Mouse (Mus musculus) heart, embryonic 10.5 days (tissue): ENCODE measurements around the gene Odf3. TPM values are rescaled to one million over a fixed set of nuclear protein-coding genes. Genes with fewer than 3 reads are reported as not detected.

Experiments
- DNase-seq: peaks from one replicate; pipeline ENCODE4 v3.0.0-alpha.2; 2017; ENCODE audit warnings: low spot score
- H3K27ac ChIP-seq: fragments of 300-500 bp; sonication (generic); 2 replicates; pipeline ENCODE4 v1.5.1; 2016; ENCODE audit warnings: mild to moderate bottlenecking
- H3K27me3 ChIP-seq: fragments of 300-500 bp; sonication (generic); 2 replicates; pipeline ENCODE4 v1.6.1; 2016; ENCODE audit warnings: mild to moderate bottlenecking; ENCODE audit not compliant: poor library complexity, insufficient read depth, severe bottlenecking
- H3K36me3 ChIP-seq: fragments of 300-500 bp; sonication (generic); 2 replicates; pipeline ENCODE4 v1.6.1; 2016; ENCODE audit warnings: mild to moderate bottlenecking, moderate library complexity
- H3K4me1 ChIP-seq: fragments of 300-500 bp; sonication (generic); 2 replicates; pipeline ENCODE4 v1.6.1; 2016; ENCODE audit warnings: mild to moderate bottlenecking
- H3K4me3 ChIP-seq: fragments of 300-500 bp; sonication (generic); 2 replicates; pipeline ENCODE4 v1.5.1; 2016; ENCODE audit warnings: mild to moderate bottlenecking, moderate library complexity
- H3K9me3 ChIP-seq: fragments of 300-500 bp; sonication (generic); 2 replicates; pipeline ENCODE4 v1.6.1; 2016; ENCODE audit warnings: mild to moderate bottlenecking, moderate library complexity
- WGBS: fragments of 180-500 bp; shearing (Covaris S2); methylation state at CpG from one replicate; pipeline ENCODE4 v1.1.7; 2016; 5-methylcytosine and 5-hydroxymethylcytosine counted together
- polyA plus RNA-seq: library from polyadenylated mRNA; unstranded; fragments of >200 nt; fragmentation: Nextera tagmentation; extraction: Ambion mirVana; gene quantifications from 2 replicates; pipeline ENCODE4 v1.2.1, GENCODE M21; 2016

The Odf3 gene
- polyA plus RNA-seq = not detected in 2 replicates

GRCm38 (mm10) chr7:140847755-140848580, at the start of gene Odf3:
Gene Odf3, plus strand, starts transcription at chr7:140847805.
- WGBS = 63% methylated on average over 11 of the region's 11 CpGs
- Histone ChIP-seq H3K27me3 (peaks cover 41% of the 10 kb centered on the region), H3K27ac (no peak within 1 kb of the TSS), H3K4me1 (no peaks in the 10 kb centered on the region), H3K36me3 (peaks cover 19% of the 10 kb centered on the region), H3K4me3 (no peak within 1 kb of the TSS), H3K9me3 (no peaks in the 10 kb centered on the region)
- no peak for DNase-seq

GRCm38 (mm10) chr7:140798212-140798611, 49.4 kb upstream of the Odf3 start:
- Histone ChIP-seq H3K36me3 (no peaks in the 10 kb centered on the region), H3K27me3 (no peaks in the 10 kb centered on the region), H3K27ac (no peak overlapping the region), H3K4me3 (no peak overlapping the region), H3K9me3 (no peaks in the 10 kb centered on the region), H3K4me1 (no peaks in the 10 kb centered on the region)
- no peak for DNase-seq
- WGBS = 55% methylated on average over 2 of the region's 2 CpGs

- Histone ChIP-seq H3K9me3 (no peaks in the 10 kb centered on the region), H3K4me3 (no peak overlapping the region), H3K4me1 (no peaks in the 10 kb centered on the region), H3K36me3 (no peaks in the 10 kb centered on the region), H3K27me3 (no peaks in the 10 kb centered on the region), H3K27ac (no peak overlapping the region)
- DNase-seq = no peak
- WGBS = 75% methylated on average over 6 of the region's 6 CpGs
Measured at GRCm38 (mm10) chr7:140802629-140803028, 45.0 kb upstream of the Odf3 start.

GRCm38 (mm10) chr7:140805704-140806103, 41.9 kb upstream of the Odf3 start:
- 11% methylated on average over 1 of the region's 1 CpGs for WGBS

GRCm38 (mm10) chr7:140810496-140810895, 37.1 kb upstream of the Odf3 start:
- WGBS = 88% methylated on average over 6 of the region's 6 CpGs
- no peaks in the 10 kb centered on the region for H3K9me3 ChIP-seq
- no peak overlapping the region for H3K27ac ChIP-seq
- no peaks in the 10 kb centered on the region for H3K27me3 ChIP-seq
- H3K4me3 ChIP-seq = no peak overlapping the region
- no peak for DNase-seq
- no peaks in the 10 kb centered on the region for H3K4me1 ChIP-seq
- H3K36me3 ChIP-seq = peaks cover 7% of the 10 kb centered on the region

More at GRCm38 (mm10) chr7:140805704-140806103, 41.9 kb upstream of the Odf3 start:
- no peaks in the 10 kb centered on the region for H3K9me3 ChIP-seq
- no peak overlapping the region for H3K27ac ChIP-seq
- no peaks in the 10 kb centered on the region for H3K36me3 ChIP-seq
- no peak overlapping the region for H3K4me3 ChIP-seq
- no peak for DNase-seq
- H3K27me3 ChIP-seq = no peaks in the 10 kb centered on the region
- H3K4me1 ChIP-seq = no peaks in the 10 kb centered on the region

GRCm38 (mm10) chr7:140811714-140812113, 35.9 kb upstream of the Odf3 start:
- no peaks in the 10 kb centered on the region for H3K27me3 ChIP-seq
- H3K4me1 ChIP-seq = no peaks in the 10 kb centered on the region
- no peaks in the 10 kb centered on the region for H3K9me3 ChIP-seq
- 81% methylated on average over 13 of the region's 13 CpGs for WGBS
- no peak for DNase-seq
- no peak overlapping the region for H3K27ac ChIP-seq
- H3K4me3 ChIP-seq = no peak overlapping the region
- peaks cover 7% of the 10 kb centered on the region for H3K36me3 ChIP-seq

GRCm38 (mm10) chr7:140812850-140813249, 34.8 kb upstream of the Odf3 start:
- no peaks in the 10 kb centered on the region for H3K9me3 ChIP-seq
- DNase-seq = no peak
- no peaks in the 10 kb centered on the region for H3K27me3 ChIP-seq
- WGBS = 86% methylated on average over 12 of the region's 12 CpGs
- peaks cover 7% of the 10 kb centered on the region for H3K36me3 ChIP-seq
- no peak overlapping the region for H3K4me3 ChIP-seq
- H3K4me1 ChIP-seq = no peaks in the 10 kb centered on the region
- H3K27ac ChIP-seq = no peak overlapping the region

GRCm38 (mm10) chr7:140820173-140820572, 27.4 kb upstream of the Odf3 start:
- H3K4me1 ChIP-seq = peaks cover 8% of the 10 kb centered on the region; the same call in 1 of the 2 replicates
- H3K9me3 ChIP-seq = no peaks in the 10 kb centered on the region
- 74% methylated on average over 4 of the region's 4 CpGs for WGBS
- H3K4me3 ChIP-seq = no peak overlapping the region
- peaks cover 3% of the 10 kb centered on the region; the same call in 1 of the 2 replicates for H3K27me3 ChIP-seq
- DNase-seq = no peak
- H3K27ac ChIP-seq = no peak overlapping the region
- H3K36me3 ChIP-seq = no peaks in the 10 kb centered on the region

GRCm38 (mm10) chr7:140821305-140821652, 26.3 kb upstream of the Odf3 start:
- 53% methylated on average over 5 of the region's 5 CpGs for WGBS
- Histone ChIP-seq H3K4me3 (peak overlapping the region; percentile 62), H3K4me1 (peaks cover 8% of the 10 kb centered on the region; the same call in 1 of the 2 replicates), H3K36me3 (no peaks in the 10 kb centered on the region), H3K27me3 (peaks cover 3% of the 10 kb centered on the region; the same call in 1 of the 2 replicates), H3K9me3 (no peaks in the 10 kb centered on the region), H3K27ac (no peak overlapping the region)
- no peak for DNase-seq

- Histone ChIP-seq H3K4me3 (peak within 1 kb of the TSS; percentile 62), H3K27me3 (peaks cover 7% of the 10 kb centered on the region), H3K36me3 (no peaks in the 10 kb centered on the region), H3K4me1 (peaks cover 8% of the 10 kb centered on the region; the same call in 1 of the 2 replicates), H3K9me3 (no peaks in the 10 kb centered on the region), H3K27ac (peak within 1 kb of the TSS; percentile 56; the same call in 1 of the 2 replicates)
- under 1% methylated on average over 21 of the region's 21 CpGs for WGBS
- DNase-seq = no peak
Measured at GRCm38 (mm10) chr7:140821653-140822329, 25.8 kb upstream of the Odf3 start, which contains the start of gene Zfp941. Gene Zfp941, minus strand, starts transcription at chr7:140822178.

GRCm38 (mm10) chr7:140822731-140823130, 24.9 kb upstream of the Odf3 start:
- H3K9me3 ChIP-seq = no peaks in the 10 kb centered on the region
- no peaks in the 10 kb centered on the region for H3K36me3 ChIP-seq
- 91% methylated on average over 4 of the region's 4 CpGs for WGBS
- DNase-seq = no peak
- H3K27ac ChIP-seq = no peak overlapping the region
- H3K27me3 ChIP-seq = peaks cover 10% of the 10 kb centered on the region
- no peak overlapping the region for H3K4me3 ChIP-seq
- peaks cover 8% of the 10 kb centered on the region; the same call in 1 of the 2 replicates for H3K4me1 ChIP-seq

GRCm38 (mm10) chr7:140828171-140828881, 19.3 kb upstream of the Odf3 start:
- no peak for DNase-seq
- 35% methylated on average over 8 of the region's 8 CpGs for WGBS
- H3K4me1 ChIP-seq = no peaks in the 10 kb centered on the region

More at GRCm38 (mm10) chr7:140828171-140828881, 19.3 kb upstream of the Odf3 start:
- no peak overlapping the region for H3K4me3 ChIP-seq
- no peaks in the 10 kb centered on the region for H3K9me3 ChIP-seq
- H3K27ac ChIP-seq = no peak overlapping the region
- H3K27me3 ChIP-seq = peaks cover 16% of the 10 kb centered on the region
- no peaks in the 10 kb centered on the region for H3K36me3 ChIP-seq
